Mouse (Mus musculus) cortical plate, adult 2 months (tissue): ENCODE measurements at regions not wholly inside any gene's neighbourhood (a gene's known extent, or its start where the extent isn't known, plus 50 kb on each side); places are given as distances from the start of the nearest gene placed in this dataset.
A peak's percentile ranks its signal among the peaks of the same experiment; 100 is the strongest.

Source experiments
- H3K27ac ChIP-seq: fragments of 200-500 bp; 2 replicates; pipeline ENCODE4 v1.5.1; 2012; ENCODE audit warnings: low read length, control low read depth, inconsistent platforms; ENCODE audit not compliant: insufficient read depth
- H3K4me1 ChIP-seq: fragments of 200-500 bp; 2 replicates; pipeline ENCODE4 v1.6.1; 2011; ENCODE audit warnings: low read length; ENCODE audit not compliant: control insufficient read depth, insufficient read depth
- H3K4me3 ChIP-seq: fragments of 200-500 bp; 2 replicates; pipeline ENCODE4 v1.5.1; 2011; ENCODE audit warnings: mild to moderate bottlenecking, low read length, control low read depth; ENCODE audit not compliant: insufficient read depth
- CTCF ChIP-seq: fragments of 200-500 bp; IDR thresholded peaks from 2 replicates; pipeline ENCODE4 v1.5.1; 2011; ENCODE audit warnings: mild to moderate bottlenecking, control low read depth, low read length; ENCODE audit not compliant: insufficient read depth; ENCODE audit errors: extremely low read depth
- POLR2A ChIP-seq: fragments of 200-500 bp; IDR thresholded peaks from 2 replicates; pipeline ENCODE4 v1.6.1; 2011; ENCODE audit warnings: mild to moderate bottlenecking, low read length, control low read depth; ENCODE audit not compliant: insufficient read depth; ENCODE audit errors: extremely low read depth

GRCm38 (mm10) chr12:106377281-106377680 lies 367.3 kb downstream of the Vrk1 start:
- TF ChIP-seq POLR2A, result no peak
- no peak for TF ChIP-seq CTCF
- no peaks in the 10 kb centered on the region for H3K4me1 ChIP-seq

DNA sequence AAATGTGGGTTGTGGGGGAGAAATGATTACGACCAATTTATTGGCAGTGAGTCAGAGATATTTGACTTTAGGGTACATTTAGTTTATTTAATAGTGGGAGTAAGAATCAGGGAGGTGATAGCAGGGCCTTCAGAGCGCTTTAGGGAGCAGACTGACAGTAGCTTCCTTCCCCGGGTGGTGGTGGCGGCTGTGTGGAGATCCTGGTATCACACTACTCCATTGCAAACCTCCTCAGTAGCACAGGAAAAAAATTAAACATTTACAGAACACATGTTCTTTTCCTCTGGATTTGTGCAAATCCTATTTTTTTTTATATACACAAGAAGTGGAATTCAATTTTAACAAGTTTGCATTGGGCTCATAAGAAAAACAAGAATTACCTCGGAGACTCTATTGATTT lies 367.7 kb downstream of the Vrk1 start:
- Histone ChIP-seq H3K27ac (no peak overlapping the region), H3K4me1 (no peaks in the 10 kb centered on the region)

More at GRCm38 (mm10) chr12:106377281-106377680, 367.3 kb downstream of the Vrk1 start:
- Histone ChIP-seq H3K27ac (no peak overlapping the region), H3K4me3 (no peak overlapping the region)

DNA sequence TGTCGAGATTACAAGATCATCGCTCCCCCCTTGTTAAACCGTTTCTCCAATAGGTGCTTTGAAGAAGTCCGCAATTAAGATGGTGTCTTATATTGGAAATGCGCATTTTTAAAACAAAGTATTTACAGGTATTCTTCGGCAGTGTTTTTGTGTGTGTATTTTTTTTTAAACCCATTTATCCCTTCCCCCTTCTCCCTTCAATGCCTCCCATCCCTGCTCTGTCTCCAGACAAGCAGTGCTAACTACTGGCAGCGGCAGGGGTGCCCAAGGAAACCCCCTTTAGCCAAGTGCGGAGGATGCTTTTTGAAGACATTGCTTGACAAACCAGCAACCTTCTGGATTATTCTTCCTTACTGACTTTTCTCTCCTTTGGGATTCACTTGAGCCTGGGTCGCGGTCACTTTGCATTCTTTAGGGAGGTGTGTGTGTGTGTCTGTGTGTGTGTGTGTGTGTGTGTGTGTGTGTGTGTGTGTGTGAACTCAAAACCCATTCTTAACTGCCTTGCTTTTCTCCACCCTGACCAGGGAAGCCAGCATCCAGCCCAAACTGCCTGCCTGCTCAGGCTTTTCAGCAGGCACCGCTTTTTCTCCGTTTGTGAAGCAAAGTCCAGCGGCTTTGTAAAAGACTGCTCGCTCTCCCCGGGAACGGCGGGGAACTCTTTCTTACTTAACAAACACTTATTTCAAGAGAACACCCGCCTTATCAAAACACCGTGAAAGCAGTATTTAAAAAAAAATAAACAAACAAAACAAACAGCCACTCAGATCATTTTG lies 368.5 kb downstream of the Vrk1 start:
- Histone ChIP-seq H3K4me3 (no peak overlapping the region), H3K4me1 (no peaks in the 10 kb centered on the region), H3K27ac (0 out of 2 replicates have a peak overlapping the region, but pooled peaks have one; percentile 65)
- TF ChIP-seq CTCF, result no peak
- TF ChIP-seq POLR2A, result no peak

More for the DNA sequence above, 367.7 kb downstream of the Vrk1 start:
- H3K4me3 ChIP-seq, result no peak overlapping the region
- TF ChIP-seq POLR2A, result no peak
- no peak for TF ChIP-seq CTCF

- Histone ChIP-seq H3K4me3 (no peak overlapping the region), H3K27ac (no peak overlapping the region), H3K4me1 (no peaks in the 10 kb centered on the region)
- TF ChIP-seq POLR2A, result no peak
- TF ChIP-seq CTCF, result 0 out of 2 replicates have a peak, but pooled peaks have one; percentile 26
Observed at GRCm38 (mm10) chr12:106379151-106379594, 369.1 kb downstream of the Vrk1 start.

- no peaks in the 10 kb centered on the region for H3K4me1 ChIP-seq
- TF ChIP-seq CTCF (no peak), POLR2A (no peak)
- no peak overlapping the region for H3K27ac ChIP-seq
- H3K4me3 ChIP-seq, result no peak overlapping the region
Observed at GRCm38 (mm10) chr12:106379779-106380178, 369.8 kb downstream of the Vrk1 start.

GRCm38 (mm10) chr12:106381821-106382220 lies 371.8 kb downstream of the Vrk1 start:
- Histone ChIP-seq H3K4me1 (no peaks in the 10 kb centered on the region), H3K4me3 (no peak overlapping the region), H3K27ac (peak overlapping the region; percentile 72)
- no peak for TF ChIP-seq CTCF
- no peak for TF ChIP-seq POLR2A

- H3K27ac ChIP-seq, result no peak overlapping the region
- no peak overlapping the region for H3K4me3 ChIP-seq
- no peak for TF ChIP-seq CTCF
- no peak for TF ChIP-seq POLR2A
Observed at GRCm38 (mm10) chr12:106389214-106389613, 379.2 kb downstream of the Vrk1 start.

DNA sequence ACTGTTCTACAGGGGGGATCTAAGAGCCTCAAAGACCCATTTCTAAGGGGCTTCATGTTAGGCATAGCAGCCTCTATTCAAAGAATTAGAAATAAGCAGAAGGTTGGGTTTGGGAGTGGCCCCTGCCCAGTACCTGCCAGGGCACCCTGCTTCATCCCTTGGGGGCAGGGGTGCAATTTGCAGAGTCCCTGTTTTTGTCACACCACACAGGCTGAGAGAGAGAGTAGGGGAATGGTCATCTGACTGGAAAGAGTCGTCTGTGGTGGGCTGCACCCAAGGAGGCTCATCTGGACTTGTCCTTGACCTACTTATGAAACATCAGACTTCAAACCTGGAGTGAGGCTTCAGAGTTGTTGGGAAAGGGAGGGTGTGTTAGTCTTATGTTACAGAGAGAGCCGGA lies 382.3 kb downstream of the Vrk1 start:
- TF ChIP-seq CTCF (no peak), POLR2A (no peak)
- Histone ChIP-seq H3K4me3 (no peak overlapping the region), H3K27ac (no peak overlapping the region), H3K4me1 (no peaks in the 10 kb centered on the region)

More at GRCm38 (mm10) chr12:106389214-106389613, 379.2 kb downstream of the Vrk1 start:
- no peaks in the 10 kb centered on the region for H3K4me1 ChIP-seq

DNA sequence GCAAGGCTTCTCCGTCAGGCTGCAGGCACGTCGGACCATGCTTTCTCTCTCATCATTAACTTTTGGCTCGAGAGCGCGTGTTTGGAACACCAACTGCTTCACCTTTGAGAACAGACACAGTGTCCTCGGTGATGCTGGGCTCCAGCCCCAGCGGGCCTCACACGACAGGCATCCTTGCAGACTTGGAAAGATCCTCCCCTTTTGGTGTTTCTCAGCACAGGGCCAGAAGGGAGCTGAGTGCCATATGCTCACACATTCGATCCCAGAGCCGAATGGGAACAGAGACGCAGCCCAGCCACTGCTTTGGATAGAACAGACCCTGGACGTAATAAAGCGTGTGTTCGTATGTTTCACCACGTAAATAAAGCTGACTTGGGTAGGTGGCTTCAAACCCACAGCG lies 389.1 kb downstream of the Vrk1 start:
- Histone ChIP-seq H3K27ac (no peak overlapping the region), H3K4me3 (no peak overlapping the region), H3K4me1 (no peaks in the 10 kb centered on the region)
- TF ChIP-seq POLR2A, result no peak
- TF ChIP-seq CTCF, result no peak

DNA sequence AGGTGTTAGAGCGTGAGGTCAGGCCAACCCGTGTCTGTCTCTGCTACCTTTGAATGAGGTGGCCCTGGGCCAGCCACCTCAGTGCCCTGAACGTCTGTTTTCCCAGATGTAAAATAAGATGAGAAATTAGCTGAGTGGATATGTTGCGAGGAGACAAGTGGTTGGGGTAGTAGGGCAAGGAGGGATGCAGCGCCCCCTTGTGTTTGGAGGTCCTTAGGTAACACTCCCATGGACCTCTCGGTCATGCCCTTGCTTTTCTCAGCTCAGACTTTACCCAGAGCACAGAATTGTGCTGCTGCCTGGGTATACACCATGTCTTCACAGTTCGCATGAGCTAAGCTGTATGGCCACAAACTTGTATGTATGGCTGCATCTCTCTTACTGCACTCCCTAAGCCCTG lies 401.0 kb downstream of the Vrk1 start:
- Histone ChIP-seq H3K4me1 (no peaks in the 10 kb centered on the region), H3K27ac (no peak overlapping the region), H3K4me3 (no peak overlapping the region)
- TF ChIP-seq POLR2A (no peak), CTCF (0 out of 2 replicates have a peak, but pooled peaks have one; percentile 5)

GRCm38 (mm10) chr12:106426631-106427030 lies 416.6 kb downstream of the Vrk1 start:
- no peak overlapping the region for H3K27ac ChIP-seq
- H3K4me3 ChIP-seq, result no peak overlapping the region
- TF ChIP-seq CTCF (no peak), POLR2A (no peak)
- H3K4me1 ChIP-seq, result no peaks in the 10 kb centered on the region
